Mouse (Mus musculus) T-helper 17 cell (primary cell): Measurements from ENCODE around the gene Copb1.

Experiments
- in situ Hi-C, 2 experiments: fragments of 300-600 bp; cut with MboI, MseI; formaldehyde crosslinking; loops; 1 replicate in 1 of 2; 2 replicates in 1 of 2; pipeline ENCODE4 v1.15.1; 2025; ENCODE audit warnings: high pct_unique_total_duplicates in 2 of 2

The Copb1 gene

GRCm38 (mm10) chr7:114253885-114254833 is at the start of gene Copb1:
Gene Copb1, minus strand, starts transcription at chr7:114254711.
- in situ Hi-C loops, result no loop called here

- in situ Hi-C loops, result loop anchor here in 1 of 2 experiments (25.0 kb wide), 1 partner anchor 1736 kb away; the partner anchor contains the start of genes 1110004F10Rik and Sox6
Observed at GRCm38 (mm10) chr7:114301293-114301782, 46.8 kb upstream of the Copb1 start.

- in situ Hi-C loops, result loop anchor here in 1 of 2 experiments (25.0 kb wide), 1 partner anchor 1737 kb away; the partner anchor contains the start of genes 1110004F10Rik and Sox6
Observed at GRCm38 (mm10) chr7:114300782-114301181, 46.3 kb upstream of the Copb1 start.

GRCm38 (mm10) chr7:114299247-114299646 is 44.7 kb upstream of the Copb1 start:
- in situ Hi-C loops, result no loop called here

- in situ Hi-C loops, result no loop called here
Observed at GRCm38 (mm10) chr7:114294698-114295097, 40.2 kb upstream of the Copb1 start.

GRCm38 (mm10) chr7:114293903-114294302 is 39.4 kb upstream of the Copb1 start:
- in situ Hi-C loops, result no loop called here

- in situ Hi-C loops, result no loop called here
Observed at GRCm38 (mm10) chr7:114292501-114292971, 38.0 kb upstream of the Copb1 start.

GRCm38 (mm10) chr7:114291461-114292335 is 37.2 kb upstream of the Copb1 start:
- in situ Hi-C loops, result no loop called here

GRCm38 (mm10) chr7:114290078-114290506 is 35.6 kb upstream of the Copb1 start:
- in situ Hi-C loops, result no loop called here

GRCm38 (mm10) chr7:114284296-114284910 is 29.9 kb upstream of the Copb1 start:
- in situ Hi-C loops, result loop anchor here (5.0 kb wide), 3 partner anchors 198 to 443 kb away; no protein-coding TSS in a partner anchor

- in situ Hi-C loops, result loop anchor here (5.0 kb wide), 3 partner anchors 199 to 444 kb away; no protein-coding TSS in a partner anchor
Observed at GRCm38 (mm10) chr7:114283006-114283405, 28.5 kb upstream of the Copb1 start.

- in situ Hi-C loops, result loop anchor here (5.0 kb wide), 3 partner anchors 201 to 446 kb away; no protein-coding TSS in a partner anchor
Observed at GRCm38 (mm10) chr7:114281671-114282070, 27.2 kb upstream of the Copb1 start.

GRCm38 (mm10) chr7:114276005-114276752 is 21.7 kb upstream of the Copb1 start, which contains the start of gene Psma1:
Gene Psma1, minus strand, starts transcription at chr7:114276118.
- in situ Hi-C loops, result loop anchor here in 1 of 2 experiments (10.0 kb wide), 1 partner anchor 369 kb away; no protein-coding TSS in a partner anchor

- in situ Hi-C loops, result loop anchor here in 1 of 2 experiments (10.0 kb wide), 1 partner anchor 369 kb away; no protein-coding TSS in a partner anchor
Observed at GRCm38 (mm10) chr7:114275372-114276004, 21.0 kb upstream of the Copb1 start.

GRCm38 (mm10) chr7:114268446-114268845 is 13.9 kb upstream of the Copb1 start:
- in situ Hi-C loops, result no loop called here

GRCm38 (mm10) chr7:114251684-114252083 is 2.8 kb downstream of the Copb1 start:
- in situ Hi-C loops, result no loop called here

- in situ Hi-C loops, result no loop called here
Observed at GRCm38 (mm10) chr7:114233980-114234379, 20.5 kb downstream of the Copb1 start.

- in situ Hi-C loops, result no loop called here
Observed at GRCm38 (mm10) chr7:114232982-114233381, 21.5 kb downstream of the Copb1 start.

GRCm38 (mm10) chr7:114231857-114232256 is 22.7 kb downstream of the Copb1 start:
- in situ Hi-C loops, result no loop called here
